Mouse (Mus musculus): ENCODE results near the gene Prss8. TPM values are rescaled to one million over a fixed set of nuclear protein-coding genes. Genes with fewer than 3 reads are reported as not detected.
"Not testable (repeated sequence)": the region's sequence is repeated elsewhere in the genome, so short reads cannot be mapped to it uniquely, and the experiment has no call there.

Gene Prss8
- polyA plus RNA-seq, 1 experiment from 2014 or later, result 11.5 TPM

- no peaks in the 10 kb centered on the region for H3K27me3 ChIP-seq
- peaks cover 10% of the 10 kb centered on the region for H3K4me1 ChIP-seq
- H3K4me3 ChIP-seq, result peak within 1 kb of the TSS; percentile 62
- H3K9ac ChIP-seq, result peak within 1 kb of the TSS; percentile 66
- peak within 1 kb of the TSS; percentile 74 for H3K4me2 ChIP-seq
- peak; percentile 81 for ATAC-seq (ENCODE audit: insufficient number of reproducible peaks, low FRiP score, low TSS enrichment, low read depth)
- H3K27ac ChIP-seq, result peak within 1 kb of the TSS; percentile 88
- peaks cover 41% of the 10 kb centered on the region for H3K36me3 ChIP-seq
- no peaks in the 10 kb centered on the region for H3K9me3 ChIP-seq
- WGBS, result 4% methylated on average over 38 of the region's 38 CpGs
Measured at GRCm38 (mm10) chr7:127903971-127904796, 25.7 kb downstream of the Prss8 start, which contains the start of gene Bckdk. Gene Bckdk (plus strand): TSS chr7:127904082.

DNA sequence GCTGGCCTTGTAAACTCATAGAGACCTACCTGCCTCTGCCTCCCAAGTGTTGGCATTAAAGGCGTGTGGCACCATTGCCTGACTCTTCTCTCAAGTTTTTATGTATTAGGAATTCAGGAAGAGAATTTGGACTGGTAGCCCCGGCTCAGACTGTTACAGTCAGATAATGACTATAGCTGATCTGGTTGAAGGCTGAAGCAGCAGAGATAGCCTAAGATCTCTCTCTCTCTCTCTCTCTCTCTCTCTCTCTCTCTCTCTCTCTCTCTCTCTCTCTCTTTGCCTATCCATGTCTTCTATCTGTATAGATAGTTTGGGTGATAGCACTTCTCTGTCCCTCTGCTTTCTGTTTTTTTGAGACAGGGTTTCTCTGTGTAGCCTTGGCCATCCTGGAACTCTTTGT is 28.1 kb downstream of the Prss8 start:
- no peak overlapping the region for H3K27ac ChIP-seq
- peaks cover 16% of the 10 kb centered on the region for H3K36me3 ChIP-seq
- peaks cover 10% of the 10 kb centered on the region for H3K4me1 ChIP-seq
- H3K9me3 ChIP-seq, result no peaks in the 10 kb centered on the region
- no peak for ATAC-seq (ENCODE audit: insufficient number of reproducible peaks, low FRiP score, low TSS enrichment, low read depth)
- H3K4me2 ChIP-seq, result no peak overlapping the region
- no peak overlapping the region for H3K9ac ChIP-seq
- no peak overlapping the region for H3K4me3 ChIP-seq
- H3K27me3 ChIP-seq, result no peaks in the 10 kb centered on the region
- 78% methylated on average over 2 of the region's 2 CpGs for WGBS

DNA sequence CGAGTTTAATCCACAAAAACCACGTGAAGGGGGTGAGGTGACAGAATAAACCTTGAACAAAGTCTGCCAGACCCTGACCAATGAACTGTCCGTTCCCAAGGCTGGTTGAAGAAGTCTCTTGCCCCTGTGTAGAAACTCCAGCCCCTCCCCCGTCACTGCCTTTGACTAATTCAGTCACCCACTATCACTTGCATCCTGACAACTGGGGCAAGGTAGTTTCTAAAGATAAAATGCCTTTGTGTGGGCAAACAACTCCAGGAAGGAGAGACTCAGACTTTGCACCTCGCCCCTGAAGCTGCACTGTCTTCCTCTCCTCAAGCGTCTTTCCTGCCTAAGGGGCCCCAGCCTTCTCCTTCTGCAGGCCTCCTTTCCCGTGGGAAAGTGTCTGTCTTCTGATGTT is 29.9 kb downstream of the Prss8 start:
- H3K27ac ChIP-seq, result no peak overlapping the region
- ATAC-seq (ENCODE audit: insufficient number of reproducible peaks, low FRiP score, low TSS enrichment, low read depth), result no peak
- WGBS, result 40% methylated on average over 7 of the region's 7 CpGs
- no peak overlapping the region for H3K4me3 ChIP-seq
- H3K9me3 ChIP-seq, result no peaks in the 10 kb centered on the region
- H3K4me2 ChIP-seq, result no peak overlapping the region
- no peak overlapping the region for H3K9ac ChIP-seq
- peaks cover 6% of the 10 kb centered on the region for H3K4me1 ChIP-seq
- H3K27me3 ChIP-seq, result no peaks in the 10 kb centered on the region
- no peaks in the 10 kb centered on the region for H3K36me3 ChIP-seq

- Histone ChIP-seq H3K36me3 (no peaks in the 10 kb centered on the region), H3K4me2 (no peak overlapping the region), H3K4me1 (peaks cover 10% of the 10 kb centered on the region), H3K9me3 (no peaks in the 10 kb centered on the region), H3K27ac (no peak overlapping the region), H3K9ac (no peak overlapping the region), H3K27me3 (no peaks in the 10 kb centered on the region), H3K4me3 (no peak overlapping the region)
- 30% methylated on average over 10 of the region's 10 CpGs for WGBS
- ATAC-seq (ENCODE audit: insufficient number of reproducible peaks, low FRiP score, low TSS enrichment, low read depth), result no peak
Measured at GRCm38 (mm10) chr7:127898179-127898956, 31.5 kb downstream of the Prss8 start.

- peaks cover 10% of the 10 kb centered on the region for H3K4me1 ChIP-seq
- WGBS, result 84% methylated on average over 7 of the region's 7 CpGs
- peaks cover 7% of the 10 kb centered on the region for H3K36me3 ChIP-seq
- no peak overlapping the region for H3K9ac ChIP-seq
- H3K4me2 ChIP-seq, result no peak overlapping the region
- H3K4me3 ChIP-seq, result no peak overlapping the region
- H3K27ac ChIP-seq, result no peak overlapping the region
- no peaks in the 10 kb centered on the region for H3K27me3 ChIP-seq
- no peaks in the 10 kb centered on the region for H3K9me3 ChIP-seq
- no peak for ATAC-seq (ENCODE audit: insufficient number of reproducible peaks, low FRiP score, low TSS enrichment, low read depth)
Measured at GRCm38 (mm10) chr7:127897542-127897941, 32.4 kb downstream of the Prss8 start.

DNA sequence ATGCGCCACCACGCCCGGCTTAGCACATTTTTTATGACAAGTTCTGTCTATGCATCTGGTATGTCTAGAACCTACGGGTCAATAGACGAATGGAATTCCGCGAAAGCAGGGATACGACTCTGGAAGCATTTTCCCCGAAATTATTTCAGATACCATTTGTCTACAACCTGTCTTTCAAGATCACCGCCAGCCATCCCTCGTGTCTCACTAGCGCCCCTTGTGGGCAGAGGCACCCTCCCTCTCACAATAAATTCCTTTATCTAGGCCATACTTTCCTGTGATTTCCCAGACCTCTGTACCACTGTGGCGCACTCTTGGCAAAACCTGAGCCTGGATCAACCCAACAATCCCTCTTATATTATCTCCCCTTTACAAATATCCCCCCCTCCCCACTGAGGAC is 33.5 kb downstream of the Prss8 start:
- Histone ChIP-seq H3K9ac (no peak overlapping the region), H3K27me3 (no peaks in the 10 kb centered on the region), H3K4me2 (no peak overlapping the region), H3K9me3 (no peaks in the 10 kb centered on the region), H3K27ac (no peak overlapping the region), H3K36me3 (peaks cover 19% of the 10 kb centered on the region), H3K4me1 (peaks cover 10% of the 10 kb centered on the region), H3K4me3 (no peak overlapping the region)
- ATAC-seq (ENCODE audit: insufficient number of reproducible peaks, low FRiP score, low TSS enrichment, low read depth), result no peak
- 60% methylated on average over 13 of the region's 13 CpGs for WGBS

DNA sequence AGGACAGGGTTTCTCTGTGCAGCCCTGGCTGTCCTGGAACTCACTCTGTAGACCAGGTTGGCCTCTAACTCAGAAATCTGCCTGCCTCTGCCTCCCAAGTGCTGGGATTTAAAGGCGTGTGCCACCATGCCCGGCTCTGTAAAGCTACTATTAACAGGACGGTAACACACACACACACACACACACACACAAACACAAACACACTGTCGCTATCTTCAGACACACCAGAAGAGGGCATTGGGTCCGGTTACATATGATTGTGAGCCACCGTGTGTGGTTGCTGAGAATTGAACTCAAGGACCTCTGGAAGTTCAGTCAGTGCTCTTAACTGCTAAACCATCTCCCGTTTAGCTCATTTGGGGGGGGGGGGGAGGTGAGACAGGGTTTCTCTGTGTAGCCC is 34.0 kb downstream of the Prss8 start:
- ATAC-seq (ENCODE audit: insufficient number of reproducible peaks, low FRiP score, low TSS enrichment, low read depth); H3K9ac ChIP-seq; H3K9me3 ChIP-seq; H3K27me3 ChIP-seq; H3K4me1 ChIP-seq: not testable (repeated sequence)
- Histone ChIP-seq H3K4me3 (peak overlapping the region; percentile 74), H3K36me3 (peaks cover 24% of the 10 kb centered on the region), H3K27ac (peak overlapping the region; percentile 47; the same call in 1 of the 2 replicates), H3K4me2 (peak overlapping the region; percentile 79)
- WGBS, result 76% methylated on average over 7 of the region's 7 CpGs

GRCm38 (mm10) chr7:127895442-127895841 is 34.5 kb downstream of the Prss8 start, which contains the start of the genes Gm21974 and Vkorc1:
Gene Gm21974 (minus strand): TSS chr7:127895454.
Gene Vkorc1 (minus strand): TSS chr7:127895617.
- Histone ChIP-seq H3K27ac (peak within 1 kb of the TSS; percentile 90), H3K27me3 (no peaks in the 10 kb centered on the region), H3K9me3 (no peaks in the 10 kb centered on the region), H3K4me3 (peak within 1 kb of the TSS; percentile 74), H3K4me1 (peaks cover 13% of the 10 kb centered on the region), H3K36me3 (peaks cover 28% of the 10 kb centered on the region), H3K9ac (peak within 1 kb of the TSS; percentile 74), H3K4me2 (peak within 1 kb of the TSS; percentile 79)
- WGBS, result under 1% methylated on average over 26 of the region's 26 CpGs
- ATAC-seq (ENCODE audit: insufficient number of reproducible peaks, low FRiP score, low TSS enrichment, low read depth), result peak; percentile 94

GRCm38 (mm10) chr7:127894480-127894879 is 35.4 kb downstream of the Prss8 start:
- Histone ChIP-seq H3K9ac (no peak overlapping the region), H3K36me3 (peaks cover 37% of the 10 kb centered on the region), H3K27me3 (no peaks in the 10 kb centered on the region), H3K4me2 (peak overlapping the region; percentile 79), H3K4me1 (peaks cover 19% of the 10 kb centered on the region), H3K4me3 (peak overlapping the region; percentile 74), H3K9me3 (no peaks in the 10 kb centered on the region), H3K27ac (peak overlapping the region; percentile 90; the same call in 1 of the 2 replicates)
- no peak for ATAC-seq (ENCODE audit: insufficient number of reproducible peaks, low FRiP score, low TSS enrichment, low read depth)
- WGBS, result 66% methylated on average over 5 of the region's 5 CpGs

DNA sequence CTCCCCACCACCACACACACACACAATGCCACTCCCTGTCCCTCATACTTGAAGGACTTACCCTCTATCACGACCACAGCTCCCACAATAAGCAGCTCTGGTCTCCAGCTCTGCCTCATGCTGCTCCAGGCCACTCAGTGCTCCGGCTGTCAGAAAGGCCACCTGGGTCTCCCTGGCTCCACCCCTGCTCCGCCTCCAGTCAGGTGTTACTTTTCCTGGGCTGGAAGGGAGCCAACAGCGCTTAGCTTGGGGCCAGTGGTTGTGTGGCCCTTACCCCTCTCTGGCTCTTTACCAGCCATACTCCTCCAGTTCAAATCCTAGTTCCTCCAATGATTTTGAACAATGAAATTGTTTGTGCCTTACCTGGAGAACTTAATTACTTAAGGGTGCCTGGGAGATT is 39.1 kb downstream of the Prss8 start, which contains the start of gene Prss53:
TSS of gene Prss53 (minus strand) at position 173 of the 400 bp plus-strand sequence.
- peaks cover 72% of the 10 kb centered on the region for H3K36me3 ChIP-seq
- WGBS, result 20% methylated on average over 4 of the region's 4 CpGs

GRCm38 (mm10) chr7:127888821-127889220 is 41.1 kb downstream of the Prss8 start:
- Histone ChIP-seq H3K4me1 (peaks cover 28% of the 10 kb centered on the region), H3K9me3 (no peaks in the 10 kb centered on the region), H3K9ac (no peak overlapping the region), H3K27ac (no peak overlapping the region), H3K4me3 (no peak overlapping the region), H3K27me3 (no peaks in the 10 kb centered on the region), H3K36me3 (peaks cover 91% of the 10 kb centered on the region), H3K4me2 (no peak overlapping the region)
- ATAC-seq (ENCODE audit: insufficient number of reproducible peaks, low FRiP score, low TSS enrichment, low read depth), result no peak
- WGBS, result 62% methylated on average over 3 of the region's 3 CpGs

More for the DNA sequence above, 39.1 kb downstream of the Prss8 start, which contains the start of gene Prss53:
- H3K4me3 ChIP-seq, result no peak within 1 kb of the TSS
- no peaks in the 10 kb centered on the region for H3K9me3 ChIP-seq
- no peaks in the 10 kb centered on the region for H3K27me3 ChIP-seq
- H3K27ac ChIP-seq, result peak within 1 kb of the TSS; percentile 3; the same call in 1 of the 2 replicates
- no peak within 1 kb of the TSS for H3K4me2 ChIP-seq
- peaks cover 26% of the 10 kb centered on the region for H3K4me1 ChIP-seq
- no peak for ATAC-seq (ENCODE audit: insufficient number of reproducible peaks, low FRiP score, low TSS enrichment, low read depth)
- H3K9ac ChIP-seq, result no peak within 1 kb of the TSS

DNA sequence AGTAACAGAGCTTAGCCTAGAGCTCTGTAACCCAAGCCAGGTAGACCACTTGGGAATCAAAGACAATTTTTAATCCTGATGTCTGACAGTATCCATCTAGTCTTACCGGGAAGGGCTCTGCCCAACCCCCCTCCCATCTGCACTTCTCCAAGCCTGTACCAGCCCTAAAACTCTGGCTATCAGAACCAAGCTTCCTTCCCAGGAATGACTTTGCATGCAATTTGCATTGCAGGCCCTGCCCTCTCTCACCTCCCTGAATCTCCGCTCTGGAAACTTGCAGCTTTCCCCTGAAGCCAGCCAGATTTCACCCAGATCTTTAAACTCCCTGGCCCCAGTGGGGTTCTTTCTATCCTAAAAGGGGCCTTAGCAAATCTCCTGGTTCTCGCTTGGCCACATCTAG is 42.1 kb downstream of the Prss8 start:
- no peak overlapping the region for H3K4me3 ChIP-seq
- H3K9me3 ChIP-seq, result no peaks in the 10 kb centered on the region
- H3K36me3 ChIP-seq, result peaks cover 97% of the 10 kb centered on the region
- H3K4me1 ChIP-seq, result peaks cover 36% of the 10 kb centered on the region
- no peaks in the 10 kb centered on the region for H3K27me3 ChIP-seq
- ATAC-seq (ENCODE audit: insufficient number of reproducible peaks, low FRiP score, low TSS enrichment, low read depth), result no peak
- no peak overlapping the region for H3K4me2 ChIP-seq
- no peak overlapping the region for H3K27ac ChIP-seq
- 66% methylated on average over 3 of the region's 3 CpGs for WGBS
- H3K9ac ChIP-seq, result no peak overlapping the region
